Mouse (Mus musculus) bone marrow macrophage, adult 2 months (primary cell): ENCODE results near the gene Gm20388.

Source experiments
- CTCF ChIP-seq: IDR thresholded peaks from 2 replicates; pipeline ENCODE4 v1.5.1; 2012; ENCODE audit warnings: low read depth, mild to moderate bottlenecking, low read length, moderate library complexity
- POLR2A ChIP-seq: IDR thresholded peaks from 2 replicates; pipeline ENCODE4 v1.6.1; 2012; ENCODE audit warnings: mild to moderate bottlenecking, low read depth, low read length, borderline replicate concordance

DNA sequence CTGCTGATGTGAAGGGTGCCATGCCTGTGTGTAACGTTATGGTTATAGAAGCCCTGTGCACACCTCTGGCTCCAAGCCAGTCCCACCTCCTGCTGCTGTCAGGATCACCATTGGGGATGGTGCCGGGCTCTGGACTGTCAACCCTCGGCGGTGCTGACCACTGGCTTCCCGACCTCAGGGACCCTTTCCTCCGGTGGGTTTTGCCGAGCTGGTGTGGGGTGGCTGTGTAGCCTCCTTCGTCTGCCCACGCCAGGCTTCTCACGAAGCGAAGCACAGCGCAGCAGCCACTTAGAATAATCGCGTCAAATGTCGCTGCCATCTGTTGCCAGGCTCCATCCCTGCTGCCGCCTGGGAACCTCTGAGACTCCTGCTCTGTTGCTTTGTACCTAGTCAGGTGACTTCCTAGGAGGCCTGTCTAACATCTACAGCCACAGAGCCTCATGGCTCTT, 637.7 kb downstream of the Gm20388 start:
- TF ChIP-seq CTCF (no peak), POLR2A (no peak)
